Mouse (Mus musculus) left cerebral cortex, adult 2 months (tissue): ENCODE data around the gene Gm13696. TPM values are rescaled to one million over a fixed set of nuclear protein-coding genes. Genes with fewer than 3 reads are reported as not detected.
"Not testable (repeated sequence)": the region's sequence is repeated elsewhere in the genome, so short reads cannot be mapped to it uniquely, and the experiment has no call there.

ENCODE experiments used
- DNase-seq, 2 experiments: peaks; one replicate each; pipeline ENCODE4 v3.0.0; 2021 to 2022; ENCODE audit warnings: low spot score in 2 of 2, mixed read lengths in 1 of 2; ENCODE audit errors: extremely low spot score in 1 of 2
- H3K27ac ChIP-seq: fragments of 200-600 bp; 2 replicates; pipeline ENCODE4 v1.8.1; 2022
- H3K4me3 ChIP-seq: fragments of 200-600 bp; 2 replicates; pipeline ENCODE4 v1.8.1; 2022
- CTCF ChIP-seq: fragments of 200-600 bp; IDR thresholded peaks from 2 replicates; pipeline ENCODE4 v1.8.1; 2022; ENCODE audit warnings: antibody characterized with exemption, mild to moderate bottlenecking, moderate library complexity
- intact Hi-C: fragments of 180-260 bp; cut with DNase I; formaldehyde crosslinking; loops from one replicate; pipeline ENCODE4 v1.15.1; 2025
- total RNA-seq, 2 experiments: library from RNA; stranded (reverse); gene quantifications; 2 replicates each; pipeline ENCODE4 v1.2.3; 2021

Gm13696 gene
- total RNA-seq, 2 experiments from 2014 or later: 1.6 to 1.7 TPM

- H3K27ac ChIP-seq: no peak overlapping the region
- intact Hi-C loops: no loop called here
- no peak for TF ChIP-seq CTCF
- H3K4me3 ChIP-seq: no peak overlapping the region
- no peak for DNase-seq
These were observed 36.0 kb downstream of the Gm13696 start for GRCm38 (mm10) chr2:84008913-84009312.

DNA sequence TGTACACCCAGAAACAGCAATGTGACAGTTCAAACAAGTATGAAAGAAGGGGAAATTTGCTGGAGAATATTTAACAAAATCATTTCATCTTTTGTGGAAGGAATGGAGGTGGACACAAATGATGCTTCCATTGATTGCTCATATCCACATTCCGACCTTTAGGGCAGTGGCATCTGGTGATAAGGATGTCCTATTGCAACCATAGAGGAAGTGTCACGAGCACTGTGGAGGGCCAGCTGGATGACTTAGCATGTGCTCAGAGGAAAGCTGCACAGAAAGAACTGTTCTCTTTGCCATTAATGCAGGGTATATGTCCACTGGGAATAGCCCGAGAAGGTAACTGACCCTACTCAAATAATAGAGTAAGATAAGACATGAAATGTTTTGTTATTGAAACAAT, 36.9 kb downstream of the Gm13696 start:
- no peak for TF ChIP-seq CTCF
- no peak for DNase-seq
- intact Hi-C loops: no loop called here
- H3K27ac ChIP-seq: no peak overlapping the region
- no peak overlapping the region for H3K4me3 ChIP-seq

DNA sequence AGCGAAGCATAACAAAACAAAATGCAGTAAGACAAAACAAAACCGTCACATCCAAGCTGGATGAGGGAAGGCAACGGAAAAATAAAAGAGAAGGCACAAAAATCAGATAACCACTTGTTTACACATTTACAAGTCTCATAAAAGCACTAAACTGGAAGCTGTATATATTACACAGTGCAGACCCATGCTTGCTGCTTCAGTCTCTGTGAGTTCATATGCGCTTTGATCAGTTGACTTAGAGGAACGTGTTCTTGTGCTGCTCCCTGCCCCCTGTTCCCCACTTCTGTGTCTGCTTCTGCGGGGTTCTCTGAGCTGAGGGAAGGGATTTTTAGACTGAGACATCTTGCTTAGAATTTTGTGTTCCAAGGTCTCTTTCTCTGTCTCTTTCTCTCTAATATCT, 41.6 kb downstream of the Gm13696 start:
- intact Hi-C loops: no loop called here
- TF ChIP-seq CTCF: no peak
- H3K27ac ChIP-seq: no peak overlapping the region
- no peak for DNase-seq
- H3K4me3 ChIP-seq: no peak overlapping the region

DNA sequence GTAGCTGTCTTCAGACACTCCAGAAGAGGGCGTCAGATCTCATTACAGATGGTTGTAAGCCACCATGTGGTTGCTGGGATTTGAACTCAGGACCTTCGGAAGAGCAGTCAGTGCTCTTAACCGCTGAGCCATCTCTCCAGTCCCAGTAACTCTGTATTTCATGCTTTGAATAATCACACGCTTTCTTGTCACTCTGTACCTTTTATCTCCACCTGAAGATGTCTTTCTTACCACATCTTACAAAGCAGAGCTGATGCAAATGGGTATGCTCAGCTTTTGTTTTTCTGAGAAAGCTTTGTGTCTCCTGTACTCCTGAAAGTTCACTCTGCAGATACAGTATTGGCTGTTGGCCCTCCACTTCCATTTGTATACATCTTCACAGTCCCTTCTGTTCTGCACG, 43.4 kb downstream of the Gm13696 start:
- H3K27ac ChIP-seq, intact Hi-C loops, DNase-seq, H3K4me3 ChIP-seq: not testable (repeated sequence)

- TF ChIP-seq CTCF: no peak
- Histone ChIP-seq H3K4me3 (no peak overlapping the region), H3K27ac (no peak overlapping the region)
- DNase-seq: no peak
- intact Hi-C loops: no loop called here
These were observed 45.4 kb downstream of the Gm13696 start for GRCm38 (mm10) chr2:84018330-84018729.

- DNase-seq: no peak
- Histone ChIP-seq H3K27ac (no peak overlapping the region), H3K4me3 (no peak overlapping the region)
- TF ChIP-seq CTCF: no peak
- intact Hi-C loops: no loop called here
These were observed 46.8 kb downstream of the Gm13696 start for GRCm38 (mm10) chr2:84019519-84020305.

DNA sequence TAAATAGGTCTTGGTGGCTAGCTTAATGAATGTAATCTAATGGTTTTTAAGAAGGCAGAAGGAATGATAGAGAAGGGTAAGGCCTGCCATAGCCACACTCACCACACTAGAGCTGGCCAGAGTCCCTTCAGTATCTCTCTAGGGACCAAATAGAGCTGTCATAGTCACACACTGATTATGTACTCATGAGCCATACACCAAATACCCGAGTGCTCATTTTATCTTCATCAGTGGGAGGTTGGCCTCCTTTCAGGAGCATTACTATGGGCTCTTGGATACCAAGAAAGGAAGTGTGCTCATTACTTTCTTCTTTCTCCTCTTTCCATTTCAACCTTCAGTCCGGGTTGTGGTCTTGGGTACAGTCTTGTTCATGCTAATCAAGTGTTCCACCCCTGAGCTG, 49.0 kb downstream of the Gm13696 start:
- no peak overlapping the region; the same call in 1 of the 2 replicates for H3K27ac ChIP-seq
- TF ChIP-seq CTCF: no peak
- intact Hi-C loops: no loop called here
- no peak overlapping the region for H3K4me3 ChIP-seq
- no peak for DNase-seq

DNA sequence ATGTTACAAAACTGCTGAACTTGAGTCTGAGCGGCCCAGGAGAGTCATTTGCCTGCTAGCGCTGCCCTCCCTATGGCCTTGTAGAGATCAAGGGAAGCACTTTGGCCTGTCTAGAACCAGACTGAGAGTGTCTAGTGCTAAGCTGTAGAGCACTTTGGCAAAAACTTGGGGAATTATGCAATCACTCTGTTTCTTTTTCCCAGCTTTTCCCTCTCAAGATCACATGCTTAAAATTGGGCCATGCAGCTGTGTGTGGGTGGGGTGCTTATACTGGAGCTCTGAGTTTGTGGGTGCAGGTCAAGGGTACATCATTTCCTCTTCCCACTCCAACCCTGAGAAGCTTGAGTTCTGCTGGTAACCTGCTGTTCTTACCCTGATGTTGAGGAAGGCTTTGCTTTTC, 50.0 kb downstream of the Gm13696 start:
- no peak for TF ChIP-seq CTCF
- intact Hi-C loops: no loop called here
- Histone ChIP-seq H3K27ac (peak overlapping the region; percentile 24; the same call in 1 of the 2 replicates), H3K4me3 (no peak overlapping the region)
- DNase-seq: peak; percentile 30 to 34

- H3K4me3 ChIP-seq: no peak overlapping the region
- intact Hi-C loops: no loop called here
- H3K27ac ChIP-seq: peak overlapping the region; percentile 21; the same call in 1 of the 2 replicates
- no peak for TF ChIP-seq CTCF
- DNase-seq: no peak
These were observed 50.4 kb downstream of the Gm13696 start for GRCm38 (mm10) chr2:84023319-84023718.

Other genes with a start within 250 kb of the Gm13696 start
- gene Itgav, start 248.7 kb upstream of the Gm13696 start, total RNA-seq: 100 to 1,000 TPM; 135 to 149 TPM
- gene Fam171b, start 160.5 kb upstream of the Gm13696 start, total RNA-seq: 100 to 1,000 TPM; 204 to 206 TPM
- not detected for gene Zswim2, start 31.9 kb upstream of the Gm13696 start, total RNA-seq
- gene Gm13698, start 17.4 kb upstream of the Gm13696 start, total RNA-seq: 1 to 10 TPM; 1.6 to 1.7 TPM
- gene Gm13693, start 11.6 kb upstream of the Gm13696 start, total RNA-seq: 1 to 10 TPM; 1.6 to 1.7 TPM
- gene Gm13695, start 5.8 kb upstream of the Gm13696 start, total RNA-seq: not detected
- gene Gm13694, start 5.8 kb downstream of the Gm13696 start, total RNA-seq: 1 to 10 TPM; 1.6 to 1.7 TPM
- 1 to 10 TPM; 1.6 to 1.7 TPM for gene Gm13697, start 11.6 kb downstream of the Gm13696 start, total RNA-seq
- 1 to 10 TPM; 1.6 to 1.7 TPM for gene Gm13691, start 17.4 kb downstream of the Gm13696 start, total RNA-seq